Mouse (Mus musculus): ENCODE results near the gene Alx3. TPM values are rescaled to one million over a fixed set of nuclear protein-coding genes. Genes with fewer than 3 reads are reported as not detected.

Gene Alx3
- polyA plus RNA-seq, 1 experiment from 2014 or later = 0.09 TPM

DNA sequence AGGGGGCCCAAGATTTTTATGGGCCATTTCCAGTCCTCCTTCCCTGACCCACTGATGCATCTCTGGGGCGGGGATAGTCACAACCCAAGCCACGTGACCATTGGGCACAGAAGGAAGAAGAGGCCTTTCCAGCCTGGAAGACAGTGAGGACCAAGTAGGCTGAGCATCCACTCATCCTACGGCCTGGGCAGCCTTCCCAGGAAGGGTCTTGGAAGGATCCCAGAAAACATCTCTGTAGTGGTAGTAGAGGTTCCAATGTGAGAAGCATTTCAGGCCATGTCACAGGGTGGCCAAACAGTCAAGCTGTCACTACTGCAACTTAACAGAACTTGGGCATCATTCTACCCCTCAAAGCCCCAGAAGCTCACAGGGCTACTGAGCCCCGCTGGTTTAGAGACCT, 32.2 kb upstream of the Alx3 start:
- no peak for ATAC-seq (ENCODE audit: low read depth)
- Histone ChIP-seq H3K9me3 (replicated peaks; ENCODE audit: control insufficient read depth, low read length) (no peaks in the 10 kb centered on the region), H3K4me3 (ENCODE audit: low read depth, low read length) (no peak overlapping the region), H3K4me1 (ENCODE audit: control insufficient read depth, low read depth, low read length) (no peaks in the 10 kb centered on the region), H3K36me3 (ENCODE audit: control insufficient read depth, insufficient read depth) (no peaks in the 10 kb centered on the region), H3K9ac (ENCODE audit: low read depth, low read length) (no peak overlapping the region), H3K27ac (ENCODE audit: low read length) (no peak overlapping the region), H3K4me2 (ENCODE audit: low read depth, low read length) (no peak overlapping the region), H3K27me3 (ENCODE audit: control insufficient read depth, insufficient read depth, low read depth, low read length) (no peaks in the 10 kb centered on the region)
- WGBS (ENCODE audit: insufficient replicate concordance) = 55% methylated on average over 4 of the region's 4 CpGs

GRCm38 (mm10) chr3:107563880-107564279, 31.0 kb upstream of the Alx3 start:
- no peak for ATAC-seq (ENCODE audit: low read depth)
- no peak overlapping the region for H3K4me2 ChIP-seq (ENCODE audit: low read depth, low read length)
- WGBS (ENCODE audit: insufficient replicate concordance) = 29% methylated on average over 4 of the region's 4 CpGs
- no peaks in the 10 kb centered on the region for H3K4me1 ChIP-seq (ENCODE audit: control insufficient read depth, low read depth, low read length)
- H3K27ac ChIP-seq (ENCODE audit: low read length) = no peak overlapping the region
- no peak overlapping the region for H3K4me3 ChIP-seq (ENCODE audit: low read depth, low read length)
- no peaks in the 10 kb centered on the region for H3K27me3 ChIP-seq (ENCODE audit: control insufficient read depth, insufficient read depth, low read depth, low read length)
- H3K36me3 ChIP-seq (ENCODE audit: control insufficient read depth, insufficient read depth) = no peaks in the 10 kb centered on the region
- no peak overlapping the region for H3K9ac ChIP-seq (ENCODE audit: low read depth, low read length)
- H3K9me3 ChIP-seq (replicated peaks; ENCODE audit: control insufficient read depth, low read length) = no peaks in the 10 kb centered on the region

- no peaks in the 10 kb centered on the region for H3K4me1 ChIP-seq (ENCODE audit: control insufficient read depth, low read depth, low read length)
- WGBS (ENCODE audit: insufficient replicate concordance) = 35% methylated on average over 3 of the region's 3 CpGs
- H3K9me3 ChIP-seq (replicated peaks; ENCODE audit: control insufficient read depth, low read length) = no peaks in the 10 kb centered on the region
- ATAC-seq (ENCODE audit: low read depth) = no peak
- no peak overlapping the region for H3K27ac ChIP-seq (ENCODE audit: low read length)
- no peak overlapping the region for H3K9ac ChIP-seq (ENCODE audit: low read depth, low read length)
- no peaks in the 10 kb centered on the region; the same call in 1 of the 2 replicates for H3K27me3 ChIP-seq (ENCODE audit: control insufficient read depth, insufficient read depth, low read depth, low read length)
- no peaks in the 10 kb centered on the region for H3K36me3 ChIP-seq (ENCODE audit: control insufficient read depth, insufficient read depth)
- H3K4me3 ChIP-seq (ENCODE audit: low read depth, low read length) = no peak overlapping the region
- no peak overlapping the region for H3K4me2 ChIP-seq (ENCODE audit: low read depth, low read length)
These were observed 29.5 kb upstream of the Alx3 start for GRCm38 (mm10) chr3:107565331-107565730.

- no peak for ATAC-seq (ENCODE audit: low read depth)
These were observed 27.1 kb upstream of the Alx3 start for GRCm38 (mm10) chr3:107567766-107568165.

DNA sequence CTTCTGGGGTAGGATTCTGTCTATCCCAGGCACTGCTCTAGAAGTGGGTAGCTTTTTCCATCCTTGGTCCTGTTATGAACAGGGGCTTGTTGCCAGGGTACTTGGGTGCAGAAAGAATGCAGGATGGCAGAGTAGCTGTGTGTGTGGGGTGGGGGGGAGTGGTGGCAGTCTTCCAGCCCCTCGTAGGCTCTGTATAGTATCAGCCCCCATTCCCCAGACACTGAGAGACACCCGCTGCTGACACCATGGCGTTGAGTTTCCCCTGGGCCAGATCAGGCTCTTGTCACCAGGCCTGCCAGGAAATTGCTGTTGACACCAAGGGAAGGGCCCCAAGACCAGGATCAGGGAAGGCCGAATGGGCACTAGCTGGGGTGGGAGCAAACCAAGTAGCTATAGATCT, 26.1 kb upstream of the Alx3 start:
- Histone ChIP-seq H3K9ac (ENCODE audit: low read depth, low read length) (no peak overlapping the region), H3K4me1 (ENCODE audit: control insufficient read depth, low read depth, low read length) (no peaks in the 10 kb centered on the region), H3K27me3 (ENCODE audit: control insufficient read depth, insufficient read depth, low read depth, low read length) (no peaks in the 10 kb centered on the region; the same call in 1 of the 2 replicates), H3K9me3 (replicated peaks; ENCODE audit: control insufficient read depth, low read length) (no peaks in the 10 kb centered on the region), H3K4me3 (ENCODE audit: low read depth, low read length) (no peak overlapping the region), H3K4me2 (ENCODE audit: low read depth, low read length) (no peak overlapping the region), H3K36me3 (ENCODE audit: control insufficient read depth, insufficient read depth) (no peaks in the 10 kb centered on the region), H3K27ac (ENCODE audit: low read length) (no peak overlapping the region)
- ATAC-seq (ENCODE audit: low read depth) = no peak
- WGBS (ENCODE audit: insufficient replicate concordance) = 44% methylated on average over 4 of the region's 4 CpGs

More at GRCm38 (mm10) chr3:107567766-107568165, 27.1 kb upstream of the Alx3 start:
- Histone ChIP-seq H3K27me3 (ENCODE audit: control insufficient read depth, insufficient read depth, low read depth, low read length) (no peaks in the 10 kb centered on the region; the same call in 1 of the 2 replicates), H3K4me1 (ENCODE audit: control insufficient read depth, low read depth, low read length) (no peaks in the 10 kb centered on the region), H3K4me3 (ENCODE audit: low read depth, low read length) (no peak overlapping the region), H3K9ac (ENCODE audit: low read depth, low read length) (no peak overlapping the region), H3K27ac (ENCODE audit: low read length) (no peak overlapping the region), H3K9me3 (replicated peaks; ENCODE audit: control insufficient read depth, low read length) (no peaks in the 10 kb centered on the region), H3K36me3 (ENCODE audit: control insufficient read depth, insufficient read depth) (no peaks in the 10 kb centered on the region), H3K4me2 (ENCODE audit: low read depth, low read length) (no peak overlapping the region)
- 55% methylated on average over 7 of the region's 7 CpGs for WGBS (ENCODE audit: insufficient replicate concordance)

DNA sequence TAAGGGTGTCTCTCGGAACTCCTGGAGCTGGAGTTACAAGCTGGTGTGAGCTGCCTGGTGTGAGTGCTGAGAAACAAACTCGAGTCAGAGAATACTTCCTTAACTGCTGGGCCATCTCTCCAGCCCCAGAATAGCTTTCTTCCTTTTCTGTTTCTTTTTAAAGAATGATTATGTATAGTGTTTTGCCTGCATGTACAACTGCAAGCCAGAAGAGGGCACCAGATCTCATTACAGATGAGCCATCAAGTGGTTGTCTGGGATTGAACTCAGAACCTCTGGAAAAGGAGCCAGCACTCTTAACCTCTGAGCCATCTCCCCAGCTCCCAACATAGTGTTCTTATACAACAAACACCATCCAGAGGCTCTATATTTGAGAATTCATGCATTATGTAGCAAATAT, 23.6 kb upstream of the Alx3 start:
- WGBS (ENCODE audit: insufficient replicate concordance) = 39% methylated on average over 2 of the region's 2 CpGs
- H3K36me3 ChIP-seq (ENCODE audit: control insufficient read depth, insufficient read depth) = no peaks in the 10 kb centered on the region

DNA sequence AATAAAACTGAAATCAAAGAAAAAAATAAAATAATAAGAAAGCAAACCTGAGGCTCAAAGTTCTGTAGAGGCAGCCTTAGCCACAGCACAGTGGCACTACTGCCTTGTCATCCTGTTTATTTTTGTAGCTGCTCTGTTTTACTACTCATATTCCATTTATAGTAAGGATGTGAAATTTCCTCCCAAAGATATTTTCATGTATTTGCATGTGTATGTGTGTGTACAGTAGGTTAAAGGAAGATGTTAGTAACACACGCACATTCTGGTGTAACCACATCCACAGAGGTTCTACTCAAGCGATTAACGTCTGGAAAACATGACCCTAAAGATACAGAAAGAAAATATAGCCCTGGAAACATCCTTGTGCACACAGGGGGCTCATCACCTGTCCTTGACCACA, 18.0 kb upstream of the Alx3 start:
- WGBS (ENCODE audit: insufficient replicate concordance) = 67% methylated on average over 3 of the region's 3 CpGs
- H3K36me3 ChIP-seq (ENCODE audit: control insufficient read depth, insufficient read depth) = no peaks in the 10 kb centered on the region
- no peaks in the 10 kb centered on the region for H3K9me3 ChIP-seq (replicated peaks; ENCODE audit: control insufficient read depth, low read length)
- H3K4me3 ChIP-seq (ENCODE audit: low read depth, low read length) = no peak overlapping the region
- no peak overlapping the region for H3K27ac ChIP-seq (ENCODE audit: low read length)
- H3K4me2 ChIP-seq (ENCODE audit: low read depth, low read length) = no peak overlapping the region
- no peak overlapping the region for H3K9ac ChIP-seq (ENCODE audit: low read depth, low read length)
- ATAC-seq (ENCODE audit: low read depth) = no peak
- peaks cover 26% of the 10 kb centered on the region for H3K27me3 ChIP-seq (ENCODE audit: control insufficient read depth, insufficient read depth, low read depth, low read length)
- peaks cover 5% of the 10 kb centered on the region; the same call in 1 of the 2 replicates for H3K4me1 ChIP-seq (ENCODE audit: control insufficient read depth, low read depth, low read length)

More for the DNA sequence above, 23.6 kb upstream of the Alx3 start:
- no peak overlapping the region for H3K4me3 ChIP-seq (ENCODE audit: low read depth, low read length)
- no peaks in the 10 kb centered on the region for H3K9me3 ChIP-seq (replicated peaks; ENCODE audit: control insufficient read depth, low read length)
- no peak for ATAC-seq (ENCODE audit: low read depth)
- no peaks in the 10 kb centered on the region; the same call in 1 of the 2 replicates for H3K27me3 ChIP-seq (ENCODE audit: control insufficient read depth, insufficient read depth, low read depth, low read length)
- no peak overlapping the region for H3K4me2 ChIP-seq (ENCODE audit: low read depth, low read length)
- no peak overlapping the region for H3K27ac ChIP-seq (ENCODE audit: low read length)
- H3K9ac ChIP-seq (ENCODE audit: low read depth, low read length) = no peak overlapping the region
- no peaks in the 10 kb centered on the region for H3K4me1 ChIP-seq (ENCODE audit: control insufficient read depth, low read depth, low read length)

GRCm38 (mm10) chr3:107577810-107578390, 16.9 kb upstream of the Alx3 start:
- ATAC-seq (ENCODE audit: low read depth) = peak; percentile 83
- Histone ChIP-seq H3K9ac (ENCODE audit: low read depth, low read length) (no peak overlapping the region), H3K9me3 (replicated peaks; ENCODE audit: control insufficient read depth, low read length) (no peaks in the 10 kb centered on the region), H3K36me3 (ENCODE audit: control insufficient read depth, insufficient read depth) (no peaks in the 10 kb centered on the region), H3K27ac (ENCODE audit: low read length) (no peak overlapping the region), H3K27me3 (ENCODE audit: control insufficient read depth, insufficient read depth, low read depth, low read length) (peaks cover 37% of the 10 kb centered on the region), H3K4me2 (ENCODE audit: low read depth, low read length) (no peak overlapping the region), H3K4me1 (ENCODE audit: control insufficient read depth, low read depth, low read length) (peaks cover 5% of the 10 kb centered on the region; the same call in 1 of the 2 replicates), H3K4me3 (ENCODE audit: low read depth, low read length) (no peak overlapping the region)
- WGBS (ENCODE audit: insufficient replicate concordance) = 13% methylated on average over 3 of the region's 3 CpGs

DNA sequence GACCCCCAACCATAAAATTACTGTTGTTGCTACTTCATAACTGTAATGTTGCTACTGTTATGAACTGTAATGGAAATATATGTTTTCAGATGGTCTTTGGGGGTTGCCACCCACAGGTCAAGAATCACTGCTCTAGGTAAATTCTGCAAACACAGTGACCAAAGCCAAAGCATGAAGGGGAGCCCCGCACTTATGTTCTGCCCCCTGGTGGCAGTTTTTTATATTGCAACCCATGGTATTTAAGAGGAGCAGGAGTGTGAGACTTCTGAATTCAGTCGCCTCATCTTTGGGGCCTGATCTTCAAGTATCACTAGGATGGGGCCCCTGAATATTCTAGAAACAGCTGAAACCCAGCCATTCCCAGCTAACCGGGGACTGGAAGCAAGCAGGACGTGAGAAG, 15.4 kb upstream of the Alx3 start:
- H3K4me2 ChIP-seq (ENCODE audit: low read depth, low read length) = no peak overlapping the region
- no peaks in the 10 kb centered on the region for H3K9me3 ChIP-seq (replicated peaks; ENCODE audit: control insufficient read depth, low read length)
- H3K27ac ChIP-seq (ENCODE audit: low read length) = no peak overlapping the region
- H3K36me3 ChIP-seq (ENCODE audit: control insufficient read depth, insufficient read depth) = no peaks in the 10 kb centered on the region
- H3K4me3 ChIP-seq (ENCODE audit: low read depth, low read length) = no peak overlapping the region
- H3K4me1 ChIP-seq (ENCODE audit: control insufficient read depth, low read depth, low read length) = peaks cover 5% of the 10 kb centered on the region; the same call in 1 of the 2 replicates
- peaks cover 53% of the 10 kb centered on the region for H3K27me3 ChIP-seq (ENCODE audit: control insufficient read depth, insufficient read depth, low read depth, low read length)
- no peak for ATAC-seq (ENCODE audit: low read depth)
- WGBS (ENCODE audit: insufficient replicate concordance) = 3% methylated on average over 4 of the region's 4 CpGs
- no peak overlapping the region for H3K9ac ChIP-seq (ENCODE audit: low read depth, low read length)
